Mouse (Mus musculus): ENCODE measurements around the gene 1700021F07Rik. TPM values are rescaled to one million over a fixed set of nuclear protein-coding genes. Genes with fewer than 3 reads are reported as not detected.

Gene 1700021F07Rik
- polyA plus RNA-seq, 1 experiment from 2014 or later, result not detected

DNA sequence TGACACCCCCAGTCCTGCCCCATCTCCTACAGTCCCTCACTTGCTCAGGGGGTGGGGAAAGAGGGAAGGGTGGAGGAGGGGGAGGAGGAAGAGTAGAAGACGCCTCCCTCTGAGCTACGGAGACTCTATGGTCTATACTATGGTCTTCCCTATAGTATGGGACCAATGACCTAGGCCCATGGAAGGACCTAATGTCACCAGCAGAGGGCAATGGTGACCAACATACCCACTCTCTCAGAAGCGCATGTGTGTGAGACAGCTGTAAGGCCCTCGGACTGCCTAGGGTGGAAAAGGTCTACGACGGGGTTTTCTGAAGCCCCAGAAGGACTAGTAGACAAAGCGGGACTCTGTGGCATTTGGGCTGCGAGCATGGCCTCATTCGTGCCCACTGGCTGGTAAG, 31.5 kb downstream of the 1700021F07Rik start:
- Histone ChIP-seq H3K27ac (ENCODE audit: low read length) (no peak overlapping the region), H3K4me3 (ENCODE audit: low read depth, low read length) (no peak overlapping the region), H3K9me3 (ENCODE audit: low read length) (no peaks in the 10 kb centered on the region), H3K4me1 (ENCODE audit: insufficient read depth, low read depth, low read length) (no peaks in the 10 kb centered on the region), H3K4me2 (replicated peaks; ENCODE audit: low read depth, low read length) (no peak overlapping the region), H3K9ac (replicated peaks; ENCODE audit: low read depth) (no peak overlapping the region), H3K27me3 (replicated peaks; ENCODE audit: insufficient read depth, low read length) (no peaks in the 10 kb centered on the region), H3K36me3 (ENCODE audit: insufficient read depth, low read length) (no peaks in the 10 kb centered on the region)
- 42% methylated on average over 9 of the region's 9 CpGs for WGBS
- ATAC-seq (peak; percentile 53; the same call in 1 of the 2 replicates), DNase-seq (ENCODE audit: low spot score) (peak; percentile 36)
- TF ChIP-seq CTCF (IDR thresholded peaks at IDR 0.05) (peak; percentile 76), EP300 (IDR thresholded peaks at IDR 0.05) (no peak)

DNA sequence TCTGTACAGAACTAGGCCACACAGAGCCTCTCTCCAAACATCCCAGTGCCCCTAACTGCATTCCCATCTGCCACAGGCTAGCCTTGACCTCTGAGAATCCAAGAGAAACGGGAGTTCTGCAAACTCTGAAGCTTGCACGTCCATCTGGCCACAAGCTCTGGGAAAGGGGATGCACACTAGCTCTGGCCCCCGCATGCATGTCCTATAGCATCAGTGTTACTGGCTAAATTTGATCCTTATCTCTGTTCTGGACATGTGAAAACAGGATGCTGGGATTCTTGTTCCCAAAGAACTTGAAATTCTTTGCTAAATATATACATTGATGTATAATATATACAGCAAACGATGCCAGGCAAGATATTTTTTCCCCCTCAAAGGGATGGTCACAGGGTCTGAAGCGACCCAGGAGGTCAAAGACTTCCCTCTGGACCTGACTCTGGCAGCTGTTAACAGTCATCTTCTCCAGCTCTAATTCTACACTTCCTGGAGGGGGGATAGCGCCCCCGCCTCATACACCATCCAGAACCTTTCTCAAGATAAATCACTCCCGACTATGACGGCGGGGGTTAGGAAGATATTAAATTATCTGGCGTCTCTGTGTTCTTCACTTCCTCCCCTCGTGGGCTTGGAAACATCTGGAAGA, 36.5 kb downstream of the 1700021F07Rik start:
- WGBS, result 35% methylated on average over 12 of the region's 12 CpGs
- ATAC-seq, result peak; percentile 34; the same call in 1 of the 2 replicates
- DNase-seq (ENCODE audit: low spot score), result no peak
- H3K4me3 ChIP-seq (ENCODE audit: low read depth, low read length), result no peak overlapping the region
- H3K4me1 ChIP-seq (ENCODE audit: insufficient read depth, low read depth, low read length), result no peaks in the 10 kb centered on the region
- H3K4me2 ChIP-seq (replicated peaks; ENCODE audit: low read depth, low read length), result no peak overlapping the region
- TF ChIP-seq CTCF (IDR thresholded peaks at IDR 0.05) (no peak), EP300 (IDR thresholded peaks at IDR 0.05) (no peak)
- no peaks in the 10 kb centered on the region for H3K9me3 ChIP-seq (ENCODE audit: low read length)
- no peaks in the 10 kb centered on the region for H3K27me3 ChIP-seq (replicated peaks; ENCODE audit: insufficient read depth, low read length)
- no peak overlapping the region for H3K27ac ChIP-seq (ENCODE audit: low read length)
- no peaks in the 10 kb centered on the region for H3K36me3 ChIP-seq (ENCODE audit: insufficient read depth, low read length)
- no peak overlapping the region for H3K9ac ChIP-seq (replicated peaks; ENCODE audit: low read depth)

DNA sequence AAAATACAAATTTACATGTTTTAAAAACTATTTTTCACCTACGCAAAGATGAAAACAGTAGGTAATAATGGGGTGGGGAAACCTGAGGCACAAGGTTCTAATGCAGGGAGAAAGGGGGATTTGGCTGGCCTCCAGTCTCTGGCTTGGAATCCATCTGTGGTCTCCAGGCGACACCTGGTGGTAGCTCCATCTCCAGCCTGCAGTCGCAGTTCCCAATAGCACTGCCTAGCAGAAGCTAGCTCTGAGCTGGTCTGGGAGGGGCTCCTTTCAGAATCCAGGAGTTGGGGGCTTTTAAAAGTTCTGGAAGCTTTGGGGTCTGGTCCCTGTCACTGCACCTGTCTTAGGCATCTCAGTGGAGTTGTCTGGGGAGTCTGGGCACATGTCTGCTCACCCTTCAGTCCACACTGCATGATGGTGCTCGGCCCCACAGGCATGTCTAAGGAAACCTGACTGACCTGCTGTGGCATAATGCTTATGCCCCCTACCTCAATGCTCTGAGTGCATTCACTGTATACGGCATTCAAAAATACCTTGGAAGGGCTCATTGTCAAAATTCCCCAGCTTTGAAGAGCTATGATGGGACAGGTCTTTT, 39.6 kb downstream of the 1700021F07Rik start:
- ATAC-seq (0 out of 2 replicates have a peak, but pooled peaks have one; percentile 20), DNase-seq (ENCODE audit: low spot score) (peak; percentile 60)
- TF ChIP-seq CTCF (IDR thresholded peaks at IDR 0.05) (peak; percentile 90), EP300 (IDR thresholded peaks at IDR 0.05) (no peak)
- H3K4me1 ChIP-seq (ENCODE audit: insufficient read depth, low read depth, low read length), result no peaks in the 10 kb centered on the region
- no peaks in the 10 kb centered on the region for H3K27me3 ChIP-seq (replicated peaks; ENCODE audit: insufficient read depth, low read length)
- H3K4me2 ChIP-seq (replicated peaks; ENCODE audit: low read depth, low read length), result no peak overlapping the region
- H3K36me3 ChIP-seq (ENCODE audit: insufficient read depth, low read length), result no peaks in the 10 kb centered on the region
- 41% methylated on average over 5 of the region's 5 CpGs for WGBS
- H3K4me3 ChIP-seq (ENCODE audit: low read depth, low read length), result no peak overlapping the region
- no peak overlapping the region for H3K27ac ChIP-seq (ENCODE audit: low read length)
- no peak overlapping the region for H3K9ac ChIP-seq (replicated peaks; ENCODE audit: low read depth)
- H3K9me3 ChIP-seq (ENCODE audit: low read length), result no peaks in the 10 kb centered on the region

DNA sequence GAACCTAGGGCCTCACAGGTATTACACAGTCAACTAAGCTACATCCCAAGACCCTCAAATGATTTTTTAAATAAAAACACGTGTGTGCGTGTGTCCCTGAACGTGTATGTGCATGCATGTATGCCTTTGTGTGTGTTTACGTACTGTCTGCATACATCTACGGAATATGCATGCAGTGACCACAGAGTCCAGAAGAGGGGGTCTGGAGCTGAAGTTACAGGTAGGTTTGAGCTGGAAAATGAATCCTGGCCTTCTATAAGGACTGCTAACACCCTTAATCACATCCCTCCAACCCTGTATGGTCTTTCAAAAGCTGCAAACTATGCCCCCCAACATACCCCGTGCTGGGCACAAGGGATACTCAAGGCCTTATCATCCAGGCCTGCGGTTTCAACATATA, 41.0 kb downstream of the 1700021F07Rik start:
- H3K4me2 ChIP-seq (replicated peaks; ENCODE audit: low read depth, low read length), result no peak overlapping the region
- no peak overlapping the region for H3K4me3 ChIP-seq (ENCODE audit: low read depth, low read length)
- peak; percentile 54 for TF ChIP-seq CTCF (IDR thresholded peaks at IDR 0.05)
- TF ChIP-seq EP300 (IDR thresholded peaks at IDR 0.05), result no peak
- no peaks in the 10 kb centered on the region for H3K36me3 ChIP-seq (ENCODE audit: insufficient read depth, low read length)
- no peak for ATAC-seq
- H3K27ac ChIP-seq (ENCODE audit: low read length), result no peak overlapping the region
- 53% methylated on average over 7 of the region's 7 CpGs for WGBS
- no peaks in the 10 kb centered on the region for H3K27me3 ChIP-seq (replicated peaks; ENCODE audit: insufficient read depth, low read length)
- no peaks in the 10 kb centered on the region for H3K9me3 ChIP-seq (ENCODE audit: low read length)
- H3K4me1 ChIP-seq (ENCODE audit: insufficient read depth, low read depth, low read length), result no peaks in the 10 kb centered on the region
- DNase-seq (ENCODE audit: low spot score), result no peak
- H3K9ac ChIP-seq (replicated peaks; ENCODE audit: low read depth), result no peak overlapping the region

DNA sequence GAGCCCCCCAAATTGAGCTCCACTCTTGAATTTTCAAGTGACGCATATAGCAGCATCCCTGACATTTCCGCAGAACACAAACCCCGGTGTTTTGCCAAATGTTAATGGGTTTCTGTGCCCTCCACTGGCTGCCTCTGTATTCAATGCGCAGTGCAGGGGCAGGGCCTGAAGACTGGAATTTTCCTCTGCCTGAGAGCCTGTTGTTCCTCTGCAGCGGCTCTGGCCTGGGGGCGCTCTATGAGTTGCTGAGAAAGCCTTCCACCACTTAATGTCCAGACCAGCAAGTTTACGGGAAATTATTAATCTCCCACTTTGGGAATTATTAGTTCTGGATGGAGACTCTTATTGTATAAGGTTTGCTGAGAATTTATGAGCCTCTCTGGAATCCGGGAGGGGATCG, 41.8 kb downstream of the 1700021F07Rik start:
- Histone ChIP-seq H3K4me2 (replicated peaks; ENCODE audit: low read depth, low read length) (no peak overlapping the region), H3K27me3 (replicated peaks; ENCODE audit: insufficient read depth, low read length) (no peaks in the 10 kb centered on the region), H3K4me3 (ENCODE audit: low read depth, low read length) (no peak overlapping the region), H3K36me3 (ENCODE audit: insufficient read depth, low read length) (no peaks in the 10 kb centered on the region), H3K9me3 (ENCODE audit: low read length) (no peaks in the 10 kb centered on the region), H3K27ac (ENCODE audit: low read length) (no peak overlapping the region), H3K4me1 (ENCODE audit: insufficient read depth, low read depth, low read length) (no peaks in the 10 kb centered on the region), H3K9ac (replicated peaks; ENCODE audit: low read depth) (no peak overlapping the region)
- peak; percentile 37 for TF ChIP-seq CTCF (IDR thresholded peaks at IDR 0.05)
- no peak for TF ChIP-seq EP300 (IDR thresholded peaks at IDR 0.05)
- DNase-seq (ENCODE audit: low spot score) (peak; percentile 31), ATAC-seq (peak; percentile 42)
- 48% methylated on average over 9 of the region's 9 CpGs for WGBS

Other genes with a start within 250 kb of the 1700021F07Rik start
- gene Pmepa1, start 246.1 kb upstream of the 1700021F07Rik start, polyA plus RNA-seq (2015; fragmentation: Nextera tagmentation; extraction: Ambion mirVana), result 9.8 and 11.1 TPM in 2 replicates
- gene Ankrd60, start 55.8 kb downstream of the 1700021F07Rik start, polyA plus RNA-seq (2015; fragmentation: Nextera tagmentation; extraction: Ambion mirVana), result not detected in 2 replicates
- gene Rab22a, start 137.2 kb downstream of the 1700021F07Rik start, polyA plus RNA-seq (2015; fragmentation: Nextera tagmentation; extraction: Ambion mirVana), result 27.3 and 29.0 TPM in 2 replicates
- gene 1700010B08Rik, start 196.8 kb downstream of the 1700021F07Rik start, polyA plus RNA-seq (2015; fragmentation: Nextera tagmentation; extraction: Ambion mirVana), result 0.13 TPM in 1 of 2 replicates, not detected in the other
- 12.4 and 12.9 TPM in 2 replicates for gene Vapb, start 214.9 kb downstream of the 1700021F07Rik start, polyA plus RNA-seq (2015; fragmentation: Nextera tagmentation; extraction: Ambion mirVana)